Mouse (Mus musculus): ENCODE measurements at regions not wholly inside any gene's neighbourhood (a gene's known extent, or its start where the extent isn't known, plus 50 kb on each side); places are given as distances from the start of the nearest gene placed in this dataset.

DNA sequence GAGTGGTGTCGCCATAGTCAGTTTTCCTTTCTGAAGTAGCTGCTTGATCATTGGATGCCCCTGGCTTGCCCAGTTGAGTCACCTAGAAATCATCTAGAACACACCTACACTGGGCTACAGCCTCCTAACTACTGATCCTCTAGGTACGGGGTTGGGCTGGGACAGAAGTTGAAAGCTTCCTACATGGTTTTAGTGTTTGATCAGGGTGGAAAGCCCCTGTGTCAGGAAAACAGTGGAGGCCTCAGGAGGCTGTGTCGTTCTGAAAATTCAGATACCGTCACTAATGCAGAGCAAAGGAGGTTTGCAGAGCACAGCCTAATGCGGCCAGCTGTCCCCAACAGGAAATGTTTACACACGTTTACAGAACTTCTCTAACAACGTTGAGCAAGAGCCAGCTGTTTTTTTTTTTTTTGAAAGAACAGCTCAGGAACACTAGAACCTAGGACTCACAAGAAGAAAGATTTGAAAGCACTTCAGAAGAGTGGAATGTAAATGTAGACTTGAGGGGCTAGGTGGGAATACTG lies 61.0 kb upstream of the Rell1 start:
- TF ChIP-seq CTCF (IDR thresholded peaks at IDR 0.05; ENCODE audit: extremely low read depth, insufficient read depth, low read length) (no peak), POLR2A (IDR thresholded peaks at IDR 0.05; ENCODE audit: extremely low read depth, insufficient read depth, low read length) (no peak)

All from cortical plate, adult 2 months (tissue).